Mouse (Mus musculus) C2C12 (cell line): ENCODE data around the gene Slc6a2.

Experiments used
- CTCF ChIP-seq: IDR thresholded peaks from one replicate; pipeline ENCODE4 v1.5.1; 2011; ENCODE audit not compliant: control insufficient read depth, insufficient read depth, insufficient read length
- USF1 ChIP-seq: IDR thresholded peaks from one replicate; pipeline ENCODE4 v1.6.1; 2011; ENCODE audit warnings: low read depth, mild to moderate bottlenecking, control low read depth, moderate library complexity

GRCm38 (mm10) chr8:93038831-93039230 lies 79.0 kb downstream of the Slc6a2 start:
- TF ChIP-seq CTCF, result no peak
- TF ChIP-seq USF1, result no peak
